Mouse (Mus musculus) left cerebral cortex, adult 8-10 months (tissue): ENCODE data around the gene Ttc7b. TPM values are rescaled to one million over a fixed set of nuclear protein-coding genes. Genes with fewer than 3 reads are reported as not detected.

Experiments
- DNase-seq, 2 experiments: peaks; one replicate each; pipeline ENCODE4 v3.0.0; 2022; ENCODE audit warnings: low spot score in 2 of 2
- total RNA-seq, 4 experiments: library from RNA; stranded (reverse); gene quantifications; 2 replicates each; pipeline ENCODE4 v1.2.4; 2022

Gene Ttc7b
- total RNA-seq = 100 to 1,000 TPM; 197 to 225 (median 213) TPM

DNA sequence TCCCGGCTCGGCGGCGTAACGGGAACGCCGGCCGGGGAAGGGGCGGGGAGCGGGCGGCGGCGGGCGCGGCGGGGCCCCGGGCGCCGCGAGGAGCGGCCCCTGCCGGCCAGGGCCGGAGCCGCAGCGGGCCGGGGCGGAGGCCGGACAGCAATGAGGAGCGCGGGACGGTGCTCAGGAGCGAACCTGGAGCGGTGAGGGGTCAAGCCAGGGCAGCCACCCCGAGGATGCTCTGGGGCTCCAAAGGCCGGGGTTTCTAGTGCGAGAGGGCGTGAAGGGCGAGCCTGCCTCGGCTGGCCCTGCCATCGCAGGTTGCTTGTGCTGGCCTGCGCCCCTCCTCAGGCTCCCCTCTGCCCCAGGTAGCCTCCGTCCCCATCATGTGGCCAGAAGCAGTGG lies at the start of gene Ttc7b:
Gene Ttc7b (minus strand): TSS at position 33 of the 393 bp plus-strand sequence.
- peak in 1 of 2 experiments; percentile 39 for DNase-seq

DNA sequence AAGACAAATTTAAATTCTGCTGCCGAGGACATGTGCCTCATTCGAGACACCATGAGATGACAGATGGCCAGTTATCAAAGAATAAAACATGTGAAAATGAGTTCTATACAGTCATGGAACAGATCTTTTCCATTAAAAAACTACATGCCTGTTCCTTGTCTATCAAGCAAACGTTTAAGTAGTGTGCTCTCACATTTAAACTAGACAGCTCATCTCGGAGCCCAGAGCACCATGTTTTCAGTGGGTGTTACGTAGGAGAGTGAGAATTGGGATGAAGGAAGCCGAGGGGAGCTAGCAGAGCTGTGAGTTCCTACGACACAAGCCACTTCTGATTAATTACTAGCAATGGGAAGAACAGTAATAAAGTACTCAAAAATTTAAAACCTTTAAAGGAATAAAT lies 48.2 kb upstream of the Ttc7b start:
- DNase-seq = peak in 1 of 2 experiments; percentile 75

DNA sequence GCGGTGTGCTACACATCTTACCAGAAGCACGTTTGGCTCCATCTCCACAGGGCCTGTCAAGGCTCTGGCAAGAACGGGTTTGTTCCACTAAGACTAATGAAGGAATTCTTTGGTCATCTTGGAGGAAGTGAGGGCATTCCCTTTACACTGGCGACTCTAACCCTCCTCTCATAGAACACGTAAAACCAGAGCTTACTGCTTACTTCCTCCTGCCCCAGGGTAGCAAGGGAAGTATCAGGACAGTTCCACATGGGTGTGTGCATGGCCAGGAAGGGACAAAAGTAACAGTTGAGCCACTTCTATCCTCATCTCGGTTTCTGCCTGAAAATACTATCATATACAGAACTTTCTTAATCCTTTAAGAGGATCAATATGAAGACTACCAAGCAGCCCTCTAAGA lies 47.5 kb upstream of the Ttc7b start:
- DNase-seq = no peak

DNA sequence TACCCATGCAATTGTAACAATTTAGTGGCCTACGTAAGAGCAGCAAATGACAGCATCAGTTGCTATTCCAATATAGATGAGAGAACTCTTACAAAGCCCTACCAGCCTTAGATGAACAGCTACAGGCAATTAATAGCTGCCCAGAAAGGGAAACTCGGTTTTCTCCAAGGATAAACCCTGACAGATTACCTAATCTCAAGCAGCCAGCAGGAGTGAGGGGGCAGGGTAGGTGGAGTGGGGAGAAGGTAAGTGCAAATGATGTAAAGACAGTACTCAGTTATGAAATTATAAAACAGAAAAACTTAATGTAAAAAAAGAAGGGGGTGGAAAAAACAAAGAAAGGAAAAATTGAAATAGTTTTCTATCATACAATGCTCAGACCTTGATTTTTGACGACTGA lies 47.0 kb upstream of the Ttc7b start:
- peak in 1 of 2 experiments; percentile 45 for DNase-seq

DNA sequence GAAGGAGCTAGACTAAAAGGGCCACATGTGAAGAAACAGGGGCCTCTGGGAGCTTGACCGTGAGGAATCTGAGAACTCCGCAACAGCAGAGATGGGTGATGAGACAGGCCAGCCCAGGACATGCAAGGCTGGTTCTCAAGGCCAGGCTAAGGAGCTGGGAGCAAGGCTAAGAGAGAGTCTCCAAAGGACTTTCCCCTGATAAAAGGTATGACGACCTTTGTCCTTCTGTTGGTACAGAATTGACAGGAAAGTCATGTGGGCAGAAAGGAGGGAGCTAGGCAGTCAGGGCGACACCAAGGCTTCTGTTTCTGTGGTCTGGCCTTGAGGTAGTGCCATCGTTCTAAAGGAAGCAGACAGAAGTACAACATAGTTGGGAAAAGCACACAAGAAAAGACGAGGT lies 33.0 kb upstream of the Ttc7b start:
- no peak for DNase-seq

DNA sequence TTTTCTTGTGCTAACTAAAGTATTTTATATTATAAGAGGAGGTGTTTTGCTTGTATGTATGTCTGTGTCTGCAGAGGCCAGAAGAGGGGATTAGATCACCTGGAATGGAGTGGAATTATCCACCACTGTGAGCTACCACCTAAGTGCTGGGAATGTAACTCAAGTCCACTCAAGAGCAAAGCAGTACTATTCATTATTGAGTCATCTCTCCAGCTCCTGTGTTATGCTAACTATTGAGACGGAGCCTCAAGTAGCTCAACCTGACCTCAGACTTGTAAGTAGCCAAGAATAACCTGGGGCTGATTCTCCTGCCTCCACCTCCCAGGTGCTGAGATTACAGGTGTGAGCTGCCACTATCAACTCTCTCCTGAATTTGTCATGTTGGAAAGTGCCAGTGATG lies 31.3 kb upstream of the Ttc7b start:
- DNase-seq = no peak

DNA sequence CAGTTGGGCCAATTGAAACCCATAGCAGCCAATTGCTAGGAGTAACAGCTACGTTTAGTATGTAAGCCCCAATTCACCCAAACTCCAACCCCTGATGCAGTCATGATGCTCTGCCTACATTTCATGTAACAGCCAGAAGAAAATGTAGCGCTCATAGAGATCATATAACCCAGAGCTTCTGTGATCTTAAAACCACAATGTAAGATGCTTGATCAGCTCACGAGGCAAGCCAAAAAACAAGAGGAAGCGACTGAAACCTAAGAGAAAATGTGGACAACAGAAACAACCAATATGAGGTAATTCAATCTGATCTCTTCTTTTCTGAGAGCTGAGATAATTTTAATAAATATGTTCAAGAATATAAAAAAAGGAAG lies 23.6 kb upstream of the Ttc7b start:
- no peak for DNase-seq

DNA sequence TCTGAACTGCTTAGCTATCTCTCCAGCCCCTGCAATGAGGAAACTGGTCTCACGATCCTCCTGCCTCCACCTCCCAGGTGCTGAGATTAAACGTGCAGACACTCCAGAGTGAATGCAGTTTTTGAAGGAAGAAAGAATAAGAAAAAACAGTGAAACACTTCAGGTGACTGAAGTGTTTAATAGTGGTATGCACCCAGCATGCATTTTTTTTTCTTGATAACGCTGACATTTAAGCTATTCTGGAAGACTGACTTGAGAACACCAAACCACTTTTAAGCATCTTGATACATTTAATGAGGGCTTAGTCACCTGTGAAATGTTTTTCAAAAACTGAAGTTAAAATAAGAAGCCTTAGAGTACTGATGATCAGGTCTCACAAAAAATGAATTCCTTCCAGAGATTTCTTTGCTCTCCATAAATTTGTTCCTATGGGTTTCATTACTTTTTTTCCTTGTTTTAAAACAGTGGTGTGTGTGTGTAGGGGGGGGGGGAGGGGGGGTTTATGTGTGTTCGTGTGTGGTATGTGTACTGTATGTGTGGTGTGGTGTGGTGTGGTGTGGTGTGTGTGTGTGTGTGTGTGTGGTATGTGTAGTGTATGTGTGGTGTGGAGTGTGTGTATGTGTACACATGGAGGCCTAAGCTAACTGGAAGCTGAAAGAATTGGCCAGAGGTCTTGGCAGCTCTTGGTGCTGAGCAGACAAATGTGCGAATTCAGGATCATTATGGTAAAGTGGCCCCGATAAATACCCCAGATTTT lies 23.0 kb upstream of the Ttc7b start:
- DNase-seq = no peak

DNA sequence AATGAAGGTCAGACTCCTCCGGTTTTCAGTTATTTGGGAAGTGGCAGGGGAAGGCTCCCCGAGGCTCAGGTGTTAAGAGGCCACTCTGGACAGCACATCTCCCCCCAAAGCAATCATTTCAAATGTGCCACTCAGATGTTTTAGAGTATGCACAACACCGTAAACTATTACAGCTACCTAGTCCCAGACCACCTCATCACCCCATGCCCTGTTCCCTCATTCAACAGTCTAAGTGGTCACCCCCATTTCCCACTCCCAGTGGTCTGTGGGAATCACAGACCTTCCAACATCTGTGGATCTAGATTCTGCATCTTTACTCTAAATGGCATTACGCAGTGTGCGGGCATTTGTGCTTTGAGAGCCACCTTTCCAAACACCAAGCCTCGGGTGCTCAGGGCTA lies 21.9 kb upstream of the Ttc7b start:
- DNase-seq = no peak

DNA sequence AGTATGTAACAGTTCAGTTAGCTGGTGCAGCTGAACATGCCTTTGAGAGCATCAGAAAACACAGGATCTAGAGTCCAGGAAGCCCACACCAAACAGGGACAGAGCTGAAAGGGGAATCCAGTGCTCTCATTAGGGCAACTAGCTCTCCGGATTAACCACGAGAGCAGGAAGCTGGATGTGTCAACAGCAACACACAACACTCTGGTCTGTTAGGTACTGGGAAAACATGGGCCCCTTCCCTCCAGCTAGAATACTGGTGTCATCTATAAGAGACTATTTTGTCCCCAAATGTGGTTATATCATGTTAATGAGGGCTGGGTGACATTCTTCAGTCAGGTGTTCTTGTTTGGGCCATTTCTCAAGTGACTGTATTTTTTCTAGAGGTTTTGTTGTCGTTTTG lies 21.4 kb upstream of the Ttc7b start:
- no peak for DNase-seq

DNA sequence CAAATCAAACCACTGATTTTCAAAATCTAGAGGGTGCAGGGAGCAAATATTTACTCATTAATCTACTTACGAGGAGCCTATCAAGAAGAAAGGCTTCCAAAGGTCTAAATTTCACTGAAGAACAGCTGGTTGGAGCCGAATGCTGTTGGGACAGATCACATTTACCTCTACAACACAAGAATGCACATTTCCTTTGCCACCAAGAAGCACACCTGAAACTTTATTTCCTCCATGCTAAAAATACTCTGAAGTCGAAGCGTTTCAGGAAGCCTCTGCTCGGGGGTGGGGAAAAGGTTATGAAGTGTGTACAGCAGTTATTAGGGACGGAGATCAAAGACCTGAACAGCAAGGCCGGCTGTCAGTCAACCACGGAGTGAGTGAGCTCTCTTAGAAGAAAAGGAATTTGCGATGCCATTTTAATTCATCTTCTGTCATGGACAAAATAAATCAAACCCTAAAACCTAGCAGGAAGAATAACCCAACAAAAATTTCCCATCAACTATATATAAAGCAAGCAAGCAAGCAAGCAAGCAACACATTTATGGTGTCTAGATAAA lies 18.6 kb upstream of the Ttc7b start:
- DNase-seq = no peak

DNA sequence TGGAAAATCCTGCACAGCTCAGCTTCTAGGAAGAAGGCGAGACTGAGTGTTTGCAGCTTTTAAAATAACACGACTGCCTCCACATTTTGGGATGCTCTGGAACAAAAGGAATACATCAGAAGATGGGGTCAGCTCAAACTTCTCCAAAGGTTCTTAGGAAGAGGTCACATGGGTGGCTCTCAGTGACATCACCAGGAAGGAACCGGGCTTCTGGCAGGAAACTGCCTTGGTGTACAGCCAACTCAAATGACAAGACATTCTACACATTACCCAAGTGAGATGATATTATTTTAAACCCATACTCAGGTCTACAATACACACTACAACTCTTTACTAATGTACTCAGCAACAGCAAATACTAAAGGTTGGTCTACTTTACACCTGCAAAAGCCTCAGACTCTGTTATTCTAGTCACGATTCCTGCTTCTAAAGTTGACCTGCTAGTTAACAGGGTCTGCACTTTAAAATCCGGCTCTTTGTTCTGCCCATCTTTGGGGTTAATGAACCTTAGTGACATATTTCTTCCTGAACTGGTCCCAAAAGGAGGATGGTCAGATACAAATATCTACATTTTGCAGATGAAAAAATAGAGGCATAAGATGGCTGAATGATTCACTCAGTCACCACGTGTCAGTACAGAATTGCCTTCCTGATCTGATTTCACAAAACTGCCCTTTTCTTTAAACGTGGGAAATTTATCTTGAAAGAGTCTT lies 18.0 kb upstream of the Ttc7b start:
- DNase-seq = no peak

DNA sequence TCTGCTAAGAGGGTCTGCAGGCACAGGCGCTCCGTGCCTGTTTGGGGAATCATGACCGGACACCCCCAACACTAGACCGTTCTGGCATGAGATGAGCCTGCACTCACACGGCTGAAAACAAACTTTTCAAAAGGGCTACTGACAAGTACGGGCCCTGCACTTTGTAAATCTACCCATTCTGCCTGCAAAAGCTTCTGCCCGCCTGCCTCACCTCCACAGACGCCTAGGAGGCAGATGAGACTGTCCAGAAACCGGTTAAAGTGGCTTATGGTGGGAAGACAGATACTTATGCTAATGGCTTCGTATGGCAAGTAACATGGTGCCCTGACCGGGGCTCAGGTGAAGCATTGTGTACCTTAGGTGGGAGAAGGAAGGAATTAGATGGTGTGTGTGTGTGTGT lies 16.5 kb upstream of the Ttc7b start:
- no peak for DNase-seq

DNA sequence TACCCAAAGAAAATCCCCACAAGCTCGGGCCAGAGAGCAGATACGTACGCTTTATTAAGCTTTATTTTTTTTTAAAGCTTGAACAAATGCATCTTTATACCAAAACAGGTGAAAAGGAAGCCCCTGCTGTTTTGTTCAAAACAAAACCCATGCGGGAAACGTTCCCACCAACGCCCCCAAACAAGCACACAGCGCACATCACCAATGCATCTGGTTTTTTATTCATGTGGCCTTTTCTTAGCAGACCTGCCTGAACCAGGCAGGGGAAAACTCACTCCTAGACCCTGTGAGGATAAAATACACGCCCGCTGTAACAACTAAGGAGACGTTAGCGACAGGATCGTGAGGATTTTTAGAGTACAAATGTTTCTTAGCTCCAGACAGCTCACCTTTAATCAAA lies 14.4 kb upstream of the Ttc7b start:
- DNase-seq = no peak

DNA sequence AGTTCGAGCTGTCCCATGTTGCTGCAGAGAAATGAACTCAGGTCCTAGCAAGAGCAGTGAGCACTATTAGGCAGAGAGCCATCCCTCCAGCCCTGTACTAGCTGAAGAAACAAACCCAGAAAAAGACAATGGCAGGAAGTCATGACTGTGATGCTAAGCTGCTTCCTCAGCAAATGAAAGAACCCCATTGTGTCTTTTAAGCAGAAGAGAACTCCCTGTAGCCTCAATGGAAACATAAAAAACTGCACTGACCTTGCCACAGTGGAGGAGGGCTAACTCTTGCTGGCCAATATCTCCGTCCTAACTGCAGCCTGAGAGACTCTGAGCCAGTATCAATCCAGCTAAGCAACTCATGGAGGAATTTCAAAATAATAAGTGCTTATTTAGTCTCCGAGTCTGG lies 13.4 kb upstream of the Ttc7b start:
- no peak for DNase-seq

DNA sequence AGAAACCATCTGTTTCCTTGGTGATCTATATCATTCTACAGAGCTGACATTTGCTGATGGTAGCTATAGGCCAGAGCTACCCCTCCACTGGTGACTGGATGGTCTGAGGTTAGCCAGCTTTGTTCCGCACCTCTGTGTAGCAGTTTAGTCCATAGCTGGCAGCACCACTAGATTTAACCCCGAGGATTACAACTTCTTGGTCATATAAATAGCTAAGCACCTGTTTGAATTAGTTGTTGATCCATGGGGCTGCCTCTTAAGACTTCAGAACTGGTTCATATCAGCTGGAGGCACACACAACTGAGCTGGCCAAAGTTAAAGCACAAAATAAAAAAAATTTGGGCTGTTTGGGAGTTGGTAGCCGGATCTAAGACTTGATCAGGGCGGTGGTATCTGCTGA lies 12.6 kb upstream of the Ttc7b start:
- DNase-seq = peak in 1 of 2 experiments; percentile 2

DNA sequence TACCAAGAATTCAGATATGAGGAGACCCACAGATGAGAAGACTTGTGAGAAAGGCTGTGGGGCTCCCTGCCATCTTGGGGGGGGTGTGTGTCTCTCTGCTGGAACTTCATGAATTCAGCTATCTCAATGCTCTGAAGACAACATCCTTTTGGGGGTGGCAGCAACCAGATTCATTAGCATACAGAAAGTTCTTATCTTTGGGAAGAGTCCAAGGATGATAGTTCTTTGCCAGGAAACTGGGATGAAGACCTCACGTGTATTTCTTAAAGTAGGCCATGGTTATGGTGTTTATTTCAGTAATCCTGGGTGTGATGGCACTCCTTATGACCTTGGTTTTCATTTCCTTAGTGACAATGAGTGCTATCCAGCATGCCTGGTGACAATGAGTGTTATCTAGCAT lies 11.1 kb upstream of the Ttc7b start:
- no peak for DNase-seq

DNA sequence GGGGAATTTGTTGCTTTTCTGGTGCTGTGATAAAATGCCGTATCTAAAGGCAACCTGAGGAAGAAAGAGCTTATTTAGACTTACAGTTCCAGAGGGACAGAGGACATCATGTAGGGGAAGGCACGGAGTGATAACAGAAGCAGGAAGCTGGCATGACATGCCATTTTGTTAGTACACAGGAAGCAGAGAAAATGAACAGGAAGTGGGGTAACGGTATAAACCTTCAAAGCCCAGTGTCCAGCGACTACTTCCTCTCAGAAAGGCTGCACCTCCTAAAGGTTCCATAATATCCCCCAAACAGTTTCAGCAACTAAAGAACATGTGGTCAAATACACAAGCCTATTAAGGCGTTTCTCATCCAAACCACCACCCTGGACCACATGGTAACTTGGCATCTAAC lies 10.2 kb upstream of the Ttc7b start:
- no peak for DNase-seq

DNA sequence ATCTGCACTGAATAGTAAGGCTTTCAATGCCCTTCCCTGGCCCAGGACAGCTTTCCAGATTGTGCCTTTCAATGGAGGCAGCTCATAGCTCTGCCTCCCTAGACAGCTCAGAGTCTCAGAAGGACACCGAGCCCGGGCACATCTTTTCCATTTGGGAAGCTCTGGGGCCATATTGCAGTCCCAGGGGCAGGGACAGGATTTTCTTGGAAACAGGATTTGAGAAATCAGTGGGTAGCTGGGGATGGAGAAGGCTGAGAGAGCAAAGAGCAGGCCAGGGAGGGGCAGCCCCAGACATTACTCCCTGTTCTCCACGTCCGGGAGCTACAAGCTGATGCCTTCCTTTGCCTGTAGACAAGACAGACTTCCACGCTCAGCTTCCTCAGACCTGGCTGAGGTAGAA lies 9.0 kb upstream of the Ttc7b start:
- no peak for DNase-seq

DNA sequence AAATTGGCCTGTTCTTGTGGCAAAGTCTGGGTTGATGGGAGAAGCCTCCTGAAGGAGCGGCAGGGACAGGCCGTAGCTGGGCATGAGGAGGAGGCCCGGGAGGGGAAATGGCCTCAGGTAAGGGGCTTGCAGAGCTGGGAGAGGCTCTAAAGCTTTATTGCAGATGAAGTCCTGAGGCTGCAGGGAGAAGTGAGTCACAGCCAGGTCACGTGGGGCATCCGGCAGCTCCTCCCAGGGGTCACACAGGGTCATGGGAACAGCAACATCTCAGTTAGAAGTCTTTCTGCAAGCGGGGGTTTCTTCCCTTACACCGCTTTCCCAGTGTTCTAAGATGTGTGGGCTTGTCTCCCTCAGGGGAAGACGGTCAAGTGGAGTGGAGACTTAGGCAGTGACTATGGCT lies 8.5 kb upstream of the Ttc7b start:
- no peak for DNase-seq

DNA sequence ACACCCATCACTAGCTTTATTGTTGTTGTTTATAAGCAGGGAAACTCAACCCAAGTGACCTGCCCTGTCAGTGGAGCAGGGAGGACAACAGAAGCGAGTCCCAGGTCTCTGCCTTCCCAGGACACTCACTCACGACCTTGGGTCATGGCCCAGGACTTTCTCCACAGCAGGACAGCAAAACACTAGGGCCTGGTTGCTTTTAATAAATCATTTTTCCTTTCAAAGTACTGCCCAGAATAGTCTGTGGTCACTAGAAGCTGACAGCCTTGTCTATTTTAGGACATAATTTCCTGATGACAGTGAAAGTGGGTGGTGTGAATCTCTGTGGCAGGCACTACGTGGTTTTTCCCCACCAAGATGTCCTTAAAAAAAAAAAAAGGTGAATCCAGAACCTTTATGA lies 7.6 kb upstream of the Ttc7b start:
- no peak for DNase-seq

DNA sequence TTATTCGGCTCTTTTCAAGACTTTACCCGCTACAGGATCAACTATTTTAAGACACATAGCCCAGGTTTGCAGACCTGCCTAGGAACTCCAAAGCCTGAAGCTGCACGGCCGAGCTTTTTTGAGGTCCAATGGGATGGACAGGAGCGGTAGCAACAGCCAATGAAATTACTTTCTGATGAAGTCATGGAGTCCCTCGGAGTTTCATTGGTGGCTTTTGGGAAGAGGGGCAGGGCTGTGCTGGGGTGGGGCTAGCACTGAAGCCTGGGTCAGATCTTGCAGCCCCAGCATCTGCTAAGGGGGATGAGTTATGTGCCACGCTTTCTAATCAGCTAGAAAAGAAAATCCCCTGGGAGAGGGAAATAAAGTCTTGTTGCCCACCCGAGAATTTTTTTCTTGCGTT lies 7.1 kb upstream of the Ttc7b start:
- DNase-seq = peak; percentile 53 to 87

DNA sequence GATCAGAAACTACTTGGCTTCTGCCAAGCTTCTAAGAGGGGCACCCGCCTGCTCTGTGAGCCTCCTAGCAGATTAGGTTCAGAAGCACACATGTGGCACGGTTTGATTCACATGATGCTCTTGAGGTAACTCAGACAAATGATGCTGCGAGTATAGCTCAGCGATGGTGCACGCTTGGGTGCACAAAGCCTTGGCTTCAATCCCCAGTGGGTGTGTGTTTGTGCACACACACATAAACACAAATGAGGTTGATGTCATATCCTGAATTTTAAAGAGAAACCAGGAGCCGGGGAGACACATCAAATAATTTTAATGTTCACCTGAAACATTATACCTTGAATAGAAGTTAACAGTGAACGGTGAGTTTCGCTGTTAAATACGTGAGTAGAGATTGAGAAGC lies 6.6 kb upstream of the Ttc7b start:
- no peak for DNase-seq
